Mouse (Mus musculus) lung, embryonic 15.5 days (tissue): ENCODE data around the gene Tubg2. TPM values are rescaled to one million over a fixed set of nuclear protein-coding genes. Genes with fewer than 3 reads are reported as not detected.

ENCODE experiments used
- ATAC-seq: fragments of 200-750 bp; cut with Nextera tagmentation; 2 replicates; pipeline ENCODE4 v1.8.0; 2017; ENCODE audit warnings: moderate number of reproducible peaks, borderline replicate concordance; ENCODE audit not compliant: low FRiP score, low TSS enrichment; ENCODE audit errors: extremely low read depth
- H3K27ac ChIP-seq: fragments of 300-500 bp; sonication (generic); 2 replicates; pipeline ENCODE4 v1.5.1; 2015; ENCODE audit warnings: moderate library complexity, mild to moderate bottlenecking, inconsistent platforms
- H3K27me3 ChIP-seq: fragments of 300-500 bp; sonication (generic); 2 replicates; pipeline ENCODE4 v1.6.1; 2015; ENCODE audit warnings: inconsistent platforms
- H3K36me3 ChIP-seq: fragments of 300-500 bp; sonication (generic); 2 replicates; pipeline ENCODE4 v1.6.1; 2015; ENCODE audit warnings: inconsistent platforms
- H3K4me1 ChIP-seq: fragments of 300-500 bp; sonication (generic); 2 replicates; pipeline ENCODE4 v1.6.1; 2015; ENCODE audit warnings: inconsistent platforms
- H3K4me2 ChIP-seq: fragments of 300-500 bp; sonication (generic); 2 replicates; pipeline ENCODE4 v1.6.1; 2015; ENCODE audit warnings: inconsistent platforms, mild to moderate bottlenecking, moderate library complexity
- H3K4me3 ChIP-seq: fragments of 300-500 bp; sonication (generic); 2 replicates; pipeline ENCODE4 v1.5.1; 2015; ENCODE audit warnings: mild to moderate bottlenecking, inconsistent platforms
- H3K9ac ChIP-seq: fragments of 300-500 bp; sonication (generic); 2 replicates; pipeline ENCODE4 v1.6.1; 2015; ENCODE audit warnings: inconsistent platforms
- H3K9me3 ChIP-seq: fragments of 300-500 bp; sonication (generic); 2 replicates; pipeline ENCODE4 v1.6.1; 2016; ENCODE audit warnings: inconsistent platforms
- WGBS: fragments of 180-500 bp; shearing (Covaris S2); methylation state at CpG from one replicate; pipeline ENCODE4 v1.1.7; 2015; 5-methylcytosine and 5-hydroxymethylcytosine counted together
- polyA plus RNA-seq: library from polyadenylated mRNA; unstranded; fragments of >200 nt; fragmentation: Nextera tagmentation; extraction: Ambion mirVana; gene quantifications from 2 replicates; pipeline ENCODE4 v1.2.1, GENCODE M21; 2015

Gene Tubg2
- polyA plus RNA-seq, 1 experiment from 2014 or later: 3.6 TPM

GRCm38 (mm10) chr11:101169301-101170107 is 13.8 kb downstream of the Tubg2 start:
- Histone ChIP-seq H3K27me3 (peaks cover 31% of the 10 kb centered on the region), H3K4me3 (peak overlapping the region; percentile 75), H3K27ac (peak overlapping the region; percentile 92; the same call in 1 of the 2 replicates), H3K9me3 (no peaks in the 10 kb centered on the region), H3K36me3 (peaks cover 29% of the 10 kb centered on the region), H3K9ac (peak overlapping the region; percentile 72), H3K4me2 (peak overlapping the region; percentile 89), H3K4me1 (peaks cover 64% of the 10 kb centered on the region)
- no peak for ATAC-seq
- 11% methylated on average over 17 of the region's 17 CpGs for WGBS

GRCm38 (mm10) chr11:101170354-101170810 is 14.7 kb downstream of the Tubg2 start, which contains the start of gene Cntnap1:
Cntnap1 (plus strand) TSS chr11:101170523.
- peak within 1 kb of the TSS; percentile 75 for H3K4me3 ChIP-seq
- H3K27ac ChIP-seq: peak within 1 kb of the TSS; percentile 92
- H3K4me2 ChIP-seq: peak within 1 kb of the TSS; percentile 89
- peaks cover 32% of the 10 kb centered on the region for H3K27me3 ChIP-seq
- H3K36me3 ChIP-seq: peaks cover 22% of the 10 kb centered on the region
- 1% methylated on average over 31 of the region's 35 CpGs for WGBS
- peak within 1 kb of the TSS; percentile 72 for H3K9ac ChIP-seq
- H3K9me3 ChIP-seq: no peaks in the 10 kb centered on the region
- H3K4me1 ChIP-seq: peaks cover 63% of the 10 kb centered on the region
- no peak for ATAC-seq

DNA sequence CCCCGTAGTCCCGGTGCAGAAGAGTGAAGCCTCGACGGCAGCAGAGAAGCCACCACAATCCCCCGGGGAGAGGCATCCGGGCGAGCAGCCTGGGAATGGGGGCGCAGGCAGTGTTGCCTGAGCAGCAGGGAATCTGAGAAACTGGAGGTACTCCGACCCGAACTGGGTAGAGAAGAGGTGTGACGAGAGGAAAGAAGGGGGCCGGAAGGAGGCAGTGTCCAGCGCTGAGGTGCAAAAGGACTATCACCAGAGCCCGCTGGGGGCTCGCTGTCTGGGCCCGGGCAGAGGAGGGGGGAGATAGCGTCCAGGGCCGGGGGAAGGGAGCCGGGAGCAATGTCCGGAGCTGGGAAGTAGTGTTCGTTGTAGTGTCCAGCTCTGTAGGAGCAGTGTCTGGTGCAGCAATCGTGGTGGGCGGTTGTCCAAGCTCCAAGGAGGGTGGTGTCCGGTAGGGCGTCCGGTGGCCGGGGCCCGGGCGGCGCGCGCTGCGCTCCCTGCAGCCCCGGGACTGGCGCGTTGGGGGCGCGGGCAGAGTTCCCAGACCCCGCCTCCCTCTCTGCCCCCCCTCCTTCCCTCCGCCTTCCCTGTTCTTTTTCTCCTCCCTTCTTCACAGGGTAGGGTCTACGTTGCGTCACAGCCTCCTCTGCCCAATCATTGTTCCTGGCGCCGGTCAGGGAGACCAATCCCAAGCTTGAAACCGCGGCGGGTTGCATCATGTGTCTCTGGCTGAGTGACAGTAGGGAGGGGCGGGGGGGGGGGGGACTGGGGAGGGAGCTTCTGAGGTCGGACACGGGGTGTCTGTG is 15.3 kb downstream of the Tubg2 start, which contains the start of gene Plekhh3:
TSS of gene Plekhh3 (minus strand) at position 541 of the 800 bp plus-strand sequence.
- WGBS: 0% methylated on average over 48 of the region's 50 CpGs
- Histone ChIP-seq H3K36me3 (peaks cover 17% of the 10 kb centered on the region), H3K4me1 (peaks cover 66% of the 10 kb centered on the region), H3K4me2 (peak within 1 kb of the TSS; percentile 89), H3K9me3 (no peaks in the 10 kb centered on the region), H3K9ac (peak within 1 kb of the TSS; percentile 72), H3K4me3 (peak within 1 kb of the TSS; percentile 75), H3K27ac (peak within 1 kb of the TSS; percentile 98), H3K27me3 (peaks cover 34% of the 10 kb centered on the region)
- peak; percentile 92 for ATAC-seq

GRCm38 (mm10) chr11:101171721-101172433 is 16.2 kb downstream of the Tubg2 start:
- Histone ChIP-seq H3K4me3 (peak overlapping the region; percentile 75), H3K36me3 (peaks cover 11% of the 10 kb centered on the region), H3K4me1 (peaks cover 75% of the 10 kb centered on the region), H3K9ac (peak overlapping the region; percentile 58), H3K27ac (peak overlapping the region; percentile 98), H3K4me2 (peak overlapping the region; percentile 70), H3K9me3 (no peaks in the 10 kb centered on the region), H3K27me3 (peaks cover 34% of the 10 kb centered on the region)
- ATAC-seq: peak; percentile 65; the same call in 1 of the 2 replicates
- WGBS: under 1% methylated on average over 31 of the region's 31 CpGs

- peaks cover 35% of the 10 kb centered on the region for H3K27me3 ChIP-seq
- peak overlapping the region; percentile 75 for H3K4me3 ChIP-seq
- ATAC-seq: no peak
- H3K27ac ChIP-seq: peak overlapping the region; percentile 98
- H3K4me1 ChIP-seq: peaks cover 78% of the 10 kb centered on the region
- peak overlapping the region; percentile 58 for H3K9ac ChIP-seq
- H3K36me3 ChIP-seq: peaks cover 5% of the 10 kb centered on the region
- peak overlapping the region; percentile 70 for H3K4me2 ChIP-seq
- WGBS: 7% methylated on average over 5 of the region's 5 CpGs
- no peaks in the 10 kb centered on the region for H3K9me3 ChIP-seq
These were observed 16.7 kb downstream of the Tubg2 start for GRCm38 (mm10) chr11:101172434-101172815.

DNA sequence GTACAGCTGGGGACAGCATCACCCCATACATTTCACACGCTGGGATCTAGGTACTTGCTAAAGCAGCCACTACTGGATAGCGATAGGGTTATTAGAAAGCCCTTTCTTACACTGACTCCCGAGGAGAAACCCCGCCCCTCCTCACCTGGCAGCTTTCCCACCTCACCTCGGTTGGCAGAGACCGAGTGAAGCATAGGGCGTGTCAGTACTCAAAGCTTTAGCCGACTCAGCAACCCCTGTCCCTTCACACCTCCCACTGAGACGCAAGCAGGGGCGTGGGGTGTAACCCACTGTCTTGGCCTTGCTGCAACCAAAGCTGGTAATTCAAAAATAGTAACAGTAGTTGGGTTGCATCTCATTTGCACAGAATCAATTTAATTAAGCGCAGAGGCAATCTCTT is 17.4 kb downstream of the Tubg2 start:
- WGBS: 10% methylated on average over 11 of the region's 11 CpGs
- ATAC-seq: no peak
- H3K9me3 ChIP-seq: no peaks in the 10 kb centered on the region
- peak overlapping the region; percentile 80 for H3K27ac ChIP-seq
- peak overlapping the region; percentile 34 for H3K9ac ChIP-seq
- H3K4me1 ChIP-seq: peaks cover 74% of the 10 kb centered on the region
- peaks cover 37% of the 10 kb centered on the region for H3K27me3 ChIP-seq
- H3K36me3 ChIP-seq: no peaks in the 10 kb centered on the region
- H3K4me2 ChIP-seq: peak overlapping the region; percentile 70
- H3K4me3 ChIP-seq: peak overlapping the region; percentile 75; the same call in 1 of the 2 replicates

DNA sequence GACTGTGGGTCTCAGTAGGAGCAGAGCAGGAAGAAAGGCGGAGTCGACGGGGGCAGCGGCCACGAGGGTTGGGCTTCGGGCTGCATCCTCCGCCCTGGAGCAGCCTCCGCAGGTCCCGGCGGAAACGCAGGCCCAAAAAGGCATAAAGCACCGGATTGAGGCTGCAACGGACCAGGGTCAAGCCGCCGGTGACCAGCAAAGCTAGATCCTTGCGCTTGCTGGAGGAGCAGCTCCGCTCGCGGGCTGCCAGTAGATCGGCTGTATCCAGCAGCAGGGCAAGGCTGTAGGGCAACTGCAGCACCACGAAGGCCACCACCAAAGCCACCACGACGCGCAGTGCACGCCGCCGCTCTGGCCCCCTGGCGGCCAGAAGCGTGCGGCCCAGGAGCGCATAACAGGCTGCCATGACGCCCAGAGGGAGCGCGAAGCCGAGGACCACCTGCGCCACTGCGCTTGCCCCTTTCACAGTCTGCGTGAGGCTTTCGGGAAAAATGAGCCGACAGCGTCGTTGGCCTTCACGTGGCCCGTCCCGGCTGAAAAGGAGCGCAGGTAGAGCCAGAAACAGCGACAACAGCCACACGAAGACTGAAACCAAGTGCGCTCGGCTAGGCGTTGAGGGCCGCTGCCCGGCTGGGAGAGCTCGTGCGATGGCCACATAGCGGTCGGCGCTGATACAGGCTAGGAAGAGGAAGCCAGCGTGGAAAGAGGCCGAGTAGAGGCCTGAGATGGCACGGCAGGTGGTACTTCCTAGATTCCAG is 18.1 kb downstream of the Tubg2 start:
- 2% methylated on average over 61 of the region's 61 CpGs for WGBS
- H3K4me1 ChIP-seq: peaks cover 67% of the 10 kb centered on the region
- peak overlapping the region; percentile 75 for H3K4me3 ChIP-seq
- H3K27me3 ChIP-seq: peaks cover 44% of the 10 kb centered on the region
- H3K9ac ChIP-seq: peak overlapping the region; percentile 34; the same call in 1 of the 2 replicates
- H3K9me3 ChIP-seq: no peaks in the 10 kb centered on the region
- ATAC-seq: peak; percentile 53
- no peaks in the 10 kb centered on the region for H3K36me3 ChIP-seq
- H3K4me2 ChIP-seq: peak overlapping the region; percentile 70
- peak overlapping the region; percentile 80 for H3K27ac ChIP-seq

DNA sequence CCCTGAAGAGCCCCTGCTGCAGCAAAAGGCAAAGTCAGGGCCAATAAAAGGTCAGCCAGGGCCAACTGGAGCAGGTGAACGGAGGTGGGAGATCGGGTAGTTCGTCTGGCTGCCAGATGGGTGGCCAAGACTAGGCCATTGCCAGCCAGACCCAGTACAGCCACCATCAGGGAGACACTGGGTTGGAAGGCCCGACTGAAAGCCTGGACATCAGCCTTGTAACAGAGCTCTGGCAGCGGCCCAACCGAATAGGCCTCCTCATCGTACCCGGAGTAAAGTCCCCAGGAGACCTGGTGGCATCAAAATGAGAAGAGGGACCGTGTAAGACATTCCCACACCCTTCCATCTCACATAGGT is 18.7 kb downstream of the Tubg2 start:
- Histone ChIP-seq H3K27ac (no peak overlapping the region), H3K4me1 (peaks cover 62% of the 10 kb centered on the region), H3K9ac (peak overlapping the region; percentile 17; the same call in 1 of the 2 replicates), H3K4me2 (peak overlapping the region; percentile 70), H3K4me3 (peak overlapping the region; percentile 75), H3K27me3 (peaks cover 44% of the 10 kb centered on the region), H3K36me3 (no peaks in the 10 kb centered on the region), H3K9me3 (no peaks in the 10 kb centered on the region)
- ATAC-seq: no peak
- WGBS: 31% methylated on average over 9 of the region's 9 CpGs

GRCm38 (mm10) chr11:101174851-101175628 is 19.3 kb downstream of the Tubg2 start, which contains the start of gene Ccr10:
Ccr10 (minus strand) TSS chr11:101175443.
- H3K4me2 ChIP-seq: peak within 1 kb of the TSS; percentile 70
- H3K27me3 ChIP-seq: peaks cover 44% of the 10 kb centered on the region
- WGBS: 24% methylated on average over 14 of the region's 14 CpGs
- no peak within 1 kb of the TSS for H3K27ac ChIP-seq
- peak within 1 kb of the TSS; percentile 75 for H3K4me3 ChIP-seq
- no peaks in the 10 kb centered on the region for H3K9me3 ChIP-seq
- no peak for ATAC-seq
- H3K4me1 ChIP-seq: peaks cover 55% of the 10 kb centered on the region
- no peaks in the 10 kb centered on the region for H3K36me3 ChIP-seq
- peak within 1 kb of the TSS; percentile 17; the same call in 1 of the 2 replicates for H3K9ac ChIP-seq

- H3K4me2 ChIP-seq: peak overlapping the region; percentile 53
These were observed 20.0 kb downstream of the Tubg2 start for GRCm38 (mm10) chr11:101175636-101176116.

More at GRCm38 (mm10) chr11:101175636-101176116, 20.0 kb downstream of the Tubg2 start:
- no peaks in the 10 kb centered on the region for H3K36me3 ChIP-seq
- H3K4me1 ChIP-seq: peaks cover 53% of the 10 kb centered on the region
- H3K4me3 ChIP-seq: peak overlapping the region; percentile 20
- H3K9ac ChIP-seq: no peak overlapping the region
- no peaks in the 10 kb centered on the region for H3K9me3 ChIP-seq
- ATAC-seq: no peak
- peaks cover 49% of the 10 kb centered on the region for H3K27me3 ChIP-seq
- H3K27ac ChIP-seq: no peak overlapping the region
- 12% methylated on average over 11 of the region's 11 CpGs for WGBS
